Mouse (Mus musculus): ENCODE results near the gene Crym. TPM values are rescaled to one million over a fixed set of nuclear protein-coding genes. Genes with fewer than 3 reads are reported as not detected.

Gene Crym
- polyA plus RNA-seq, 1 experiment: not detected

- Histone ChIP-seq H3K4me3 (replicated peaks) (no peak overlapping the region), H3K36me3 (replicated peaks; ENCODE audit: low read length) (no peaks in the 10 kb centered on the region), H3K27me3 (replicated peaks) (no peaks in the 10 kb centered on the region), H3K4me1 (no peaks in the 10 kb centered on the region), H3K9me3 (no peaks in the 10 kb centered on the region)
- no peak for TF ChIP-seq FLI1 (IDR thresholded peaks at IDR 0.05; ENCODE audit: low read length)
- no peak for TF ChIP-seq GATA1 (IDR thresholded peaks at IDR 0.05; ENCODE audit: borderline replicate concordance, low read length)
Measured at GRCm38 (mm10) chr7:120189369-120190149, 12.4 kb downstream of the Crym start.

DNA sequence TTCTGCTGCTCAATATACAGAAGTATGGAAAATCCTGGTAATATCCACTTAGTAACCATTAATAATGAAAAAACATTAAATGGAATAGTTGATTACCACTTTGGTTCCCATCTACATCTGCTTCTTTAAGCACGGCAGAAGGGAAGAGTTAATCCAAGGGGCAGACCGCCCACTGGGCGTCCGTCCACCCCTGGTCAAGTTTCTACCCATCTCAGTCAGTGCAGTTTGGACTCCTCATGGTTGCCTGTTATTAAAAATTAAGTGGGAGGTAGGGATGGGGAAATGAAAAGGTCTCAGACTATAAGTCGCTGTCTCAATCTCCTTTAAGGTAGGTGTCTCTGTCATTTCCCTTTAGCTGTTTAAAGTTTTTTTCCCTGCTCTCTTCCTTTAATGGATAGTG lies 13.0 kb downstream of the Crym start:
- Histone ChIP-seq H3K9me3 (no peaks in the 10 kb centered on the region), H3K4me1 (no peaks in the 10 kb centered on the region), H3K27me3 (replicated peaks) (no peaks in the 10 kb centered on the region), H3K4me3 (replicated peaks) (no peak overlapping the region), H3K36me3 (replicated peaks; ENCODE audit: low read length) (no peaks in the 10 kb centered on the region)
- no peak for TF ChIP-seq GATA1 (IDR thresholded peaks at IDR 0.05; ENCODE audit: borderline replicate concordance, low read length)
- TF ChIP-seq FLI1 (IDR thresholded peaks at IDR 0.05; ENCODE audit: low read length): no peak

DNA sequence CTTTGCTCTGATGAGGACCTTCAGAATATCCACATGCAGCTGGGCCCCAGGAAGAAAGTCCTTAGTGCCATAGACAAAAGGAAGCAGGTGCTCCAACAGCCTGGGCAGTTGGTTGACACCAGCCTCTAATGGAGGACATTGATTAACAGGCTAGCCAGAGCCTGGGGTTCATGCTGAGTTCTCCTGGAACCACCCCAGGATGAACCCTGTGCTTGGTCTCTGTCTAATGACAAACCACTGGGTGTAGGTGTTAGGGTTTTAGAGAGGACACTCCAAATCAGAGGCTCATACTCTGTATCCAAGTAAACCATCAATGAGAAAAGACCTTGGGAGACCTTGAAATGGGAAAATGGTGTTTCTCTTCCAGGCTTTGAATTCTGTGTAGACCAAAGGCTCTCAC lies 19.0 kb downstream of the Crym start:
- H3K36me3 ChIP-seq (replicated peaks; ENCODE audit: low read length): no peaks in the 10 kb centered on the region
- H3K9me3 ChIP-seq: peaks cover 4% of the 10 kb centered on the region; the same call in 1 of the 2 replicates
- TF ChIP-seq GATA1 (IDR thresholded peaks at IDR 0.05; ENCODE audit: borderline replicate concordance, low read length) (no peak), FLI1 (IDR thresholded peaks at IDR 0.05; ENCODE audit: low read length) (no peak)
- H3K4me1 ChIP-seq: no peaks in the 10 kb centered on the region
- H3K4me3 ChIP-seq (replicated peaks): no peak overlapping the region
- no peaks in the 10 kb centered on the region for H3K27me3 ChIP-seq (replicated peaks)

DNA sequence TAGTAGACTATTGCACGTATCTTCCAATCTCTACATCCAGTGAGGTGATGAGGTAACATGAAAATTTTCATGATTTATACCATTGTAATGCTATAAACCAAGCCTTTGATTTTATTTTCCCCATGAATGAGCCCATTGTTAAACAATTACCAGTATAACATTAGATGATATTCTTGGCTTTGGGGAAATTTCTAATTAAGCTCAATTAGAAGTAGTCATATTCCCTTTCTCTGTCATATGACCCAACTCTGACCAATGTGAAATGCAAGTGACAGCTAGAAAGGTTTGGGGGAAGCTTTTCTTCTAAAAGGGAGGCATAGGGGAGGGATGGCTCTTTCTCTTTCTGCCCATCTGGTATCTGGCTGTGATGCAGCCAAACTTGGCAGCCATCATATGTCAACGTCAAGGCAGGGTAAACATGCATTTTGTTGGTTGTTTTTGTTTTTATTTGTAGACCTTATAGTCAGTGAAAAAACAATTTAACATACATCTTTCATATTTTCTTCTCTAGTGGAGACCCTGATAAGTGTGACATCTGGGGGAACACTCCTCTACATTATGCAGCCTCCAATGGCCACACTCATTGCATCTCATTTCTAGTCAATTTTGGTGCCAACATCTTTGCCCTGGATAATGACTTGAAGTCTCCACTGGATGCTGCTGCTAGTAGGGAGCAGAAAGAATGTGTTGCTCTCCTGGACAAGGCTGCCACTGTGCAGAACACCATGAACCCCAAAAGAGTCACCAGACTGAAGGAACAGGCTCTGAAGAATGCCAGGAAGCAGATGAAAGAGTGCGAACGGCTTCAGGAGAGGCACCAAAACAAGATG lies 20.3 kb downstream of the Crym start:
- Histone ChIP-seq H3K4me3 (replicated peaks) (no peak overlapping the region), H3K27me3 (replicated peaks) (no peaks in the 10 kb centered on the region), H3K36me3 (replicated peaks; ENCODE audit: low read length) (no peaks in the 10 kb centered on the region), H3K4me1 (no peaks in the 10 kb centered on the region), H3K9me3 (peaks cover 4% of the 10 kb centered on the region; the same call in 1 of the 2 replicates)
- TF ChIP-seq FLI1 (IDR thresholded peaks at IDR 0.05; ENCODE audit: low read length) (no peak), GATA1 (IDR thresholded peaks at IDR 0.05; ENCODE audit: borderline replicate concordance, low read length) (no peak)

- TF ChIP-seq FLI1 (IDR thresholded peaks at IDR 0.05; ENCODE audit: low read length) (no peak), GATA1 (IDR thresholded peaks at IDR 0.05; ENCODE audit: borderline replicate concordance, low read length) (no peak)
- H3K27me3 ChIP-seq (replicated peaks): no peaks in the 10 kb centered on the region
- H3K36me3 ChIP-seq (replicated peaks; ENCODE audit: low read length): no peaks in the 10 kb centered on the region
- no peaks in the 10 kb centered on the region for H3K4me1 ChIP-seq
- no peak overlapping the region for H3K4me3 ChIP-seq (replicated peaks)
- peaks cover 4% of the 10 kb centered on the region; the same call in 1 of the 2 replicates for H3K9me3 ChIP-seq
Measured at GRCm38 (mm10) chr7:120180547-120180946, 21.4 kb downstream of the Crym start.

GRCm38 (mm10) chr7:120178935-120179334 lies 23.0 kb downstream of the Crym start:
- Histone ChIP-seq H3K9me3 (peaks cover 4% of the 10 kb centered on the region; the same call in 1 of the 2 replicates), H3K4me3 (replicated peaks) (no peak overlapping the region), H3K27me3 (replicated peaks) (no peaks in the 10 kb centered on the region), H3K4me1 (no peaks in the 10 kb centered on the region), H3K36me3 (replicated peaks; ENCODE audit: low read length) (no peaks in the 10 kb centered on the region)
- no peak for TF ChIP-seq FLI1 (IDR thresholded peaks at IDR 0.05; ENCODE audit: low read length)

- H3K4me1 ChIP-seq: no peaks in the 10 kb centered on the region
- no peak for TF ChIP-seq FLI1 (IDR thresholded peaks at IDR 0.05; ENCODE audit: low read length)
- no peak for TF ChIP-seq GATA1 (IDR thresholded peaks at IDR 0.05; ENCODE audit: borderline replicate concordance, low read length)
- peaks cover under 1% of the 10 kb centered on the region; the same call in 1 of the 2 replicates for H3K9me3 ChIP-seq
- H3K36me3 ChIP-seq (replicated peaks; ENCODE audit: low read length): no peaks in the 10 kb centered on the region
- no peak overlapping the region for H3K4me3 ChIP-seq (replicated peaks)
- no peaks in the 10 kb centered on the region for H3K27me3 ChIP-seq (replicated peaks)
Measured at GRCm38 (mm10) chr7:120177611-120178010, 24.3 kb downstream of the Crym start.

DNA sequence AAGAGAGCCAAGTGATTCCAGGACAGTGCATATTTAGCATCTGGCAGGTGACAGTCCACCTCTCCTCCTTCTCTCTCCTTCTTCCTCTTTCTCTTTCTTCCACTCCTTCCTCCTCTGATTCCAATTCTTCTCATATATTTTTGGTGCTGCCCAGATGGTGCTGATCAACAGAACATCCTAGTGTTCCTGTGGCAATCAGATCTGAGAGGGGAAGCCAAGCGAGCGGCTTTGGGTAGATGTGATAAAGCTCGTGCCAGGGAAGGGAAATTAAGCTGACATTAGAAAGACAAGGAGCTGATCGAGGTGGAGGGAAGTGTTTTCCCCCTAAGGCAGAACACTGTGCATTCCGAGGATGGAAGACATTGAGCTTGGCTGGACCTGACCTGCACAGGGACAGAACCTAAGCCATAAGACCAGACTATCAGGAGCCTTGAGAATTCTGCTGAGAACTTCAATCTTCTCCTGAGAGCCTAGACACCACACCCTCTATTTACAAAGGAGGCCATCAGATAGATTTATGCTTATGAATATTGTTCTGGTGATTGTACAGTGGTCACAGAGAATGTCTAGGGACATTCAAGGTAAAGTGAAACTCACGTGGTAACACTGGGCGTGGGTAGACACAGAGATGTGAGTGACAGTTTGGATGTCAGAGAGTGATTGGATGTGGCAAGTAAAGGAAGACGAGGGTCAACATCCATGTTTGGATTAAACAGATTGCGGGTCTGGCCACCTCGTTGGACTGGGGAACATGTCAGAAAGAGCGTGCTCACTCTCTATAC lies 27.0 kb downstream of the Crym start:
- Histone ChIP-seq H3K4me1 (no peaks in the 10 kb centered on the region), H3K4me3 (replicated peaks) (no peak overlapping the region), H3K36me3 (replicated peaks; ENCODE audit: low read length) (no peaks in the 10 kb centered on the region), H3K9me3 (no peaks in the 10 kb centered on the region), H3K27me3 (replicated peaks) (no peaks in the 10 kb centered on the region)
- TF ChIP-seq FLI1 (IDR thresholded peaks at IDR 0.05; ENCODE audit: low read length) (no peak), GATA1 (IDR thresholded peaks at IDR 0.05; ENCODE audit: borderline replicate concordance, low read length) (no peak)

- Histone ChIP-seq H3K9me3 (no peaks in the 10 kb centered on the region), H3K4me3 (replicated peaks) (no peak within 1 kb of the TSS), H3K27me3 (replicated peaks) (no peaks in the 10 kb centered on the region), H3K36me3 (replicated peaks; ENCODE audit: low read length) (no peaks in the 10 kb centered on the region), H3K4me1 (no peaks in the 10 kb centered on the region)
- TF ChIP-seq FLI1 (IDR thresholded peaks at IDR 0.05; ENCODE audit: low read length): no peak
- no peak for TF ChIP-seq GATA1 (IDR thresholded peaks at IDR 0.05; ENCODE audit: borderline replicate concordance, low read length)
Measured at GRCm38 (mm10) chr7:120173603-120174244, 28.2 kb downstream of the Crym start, which contains the start of gene Anks4b. TSS of gene Anks4b (plus strand) at chr7:120173858.
